Mouse (Mus musculus): ENCODE measurements around the gene Ank3. TPM values are rescaled to one million over a fixed set of nuclear protein-coding genes. Genes with fewer than 3 reads are reported as not detected.

Ank3 gene
- polyA plus RNA-seq, 1 experiment from 2014 or later = 30.6 TPM

GRCm38 (mm10) chr10:69726265-69726664 lies 327.7 kb downstream of the Ank3 start:
- ATAC-seq (replicated peaks; ENCODE audit: insufficient number of reproducible peaks, insufficient read depth, low FRiP score, low read depth) = no peak
- no peaks in the 10 kb centered on the region for H3K9me3 ChIP-seq (replicated peaks)
- 95% methylated on average over 2 of the region's 2 CpGs for WGBS
- no peaks in the 10 kb centered on the region for H3K27me3 ChIP-seq
- no peaks in the 10 kb centered on the region for H3K4me1 ChIP-seq (replicated peaks)
- H3K9ac ChIP-seq = no peak overlapping the region
- H3K4me3 ChIP-seq = no peak overlapping the region
- no peak overlapping the region for H3K27ac ChIP-seq
- no peak overlapping the region for H3K4me2 ChIP-seq
- H3K36me3 ChIP-seq = no peaks in the 10 kb centered on the region

- Histone ChIP-seq H3K36me3 (no peaks in the 10 kb centered on the region), H3K9me3 (replicated peaks) (no peaks in the 10 kb centered on the region), H3K4me3 (no peak overlapping the region), H3K9ac (no peak overlapping the region), H3K27ac (no peak overlapping the region), H3K27me3 (no peaks in the 10 kb centered on the region), H3K4me1 (replicated peaks) (peaks cover 1% of the 10 kb centered on the region; the same call in 1 of the 2 replicates), H3K4me2 (no peak overlapping the region)
- 79% methylated on average over 7 of the region's 7 CpGs for WGBS
- ATAC-seq (replicated peaks; ENCODE audit: insufficient number of reproducible peaks, insufficient read depth, low FRiP score, low read depth) = no peak
Measured at GRCm38 (mm10) chr10:69726806-69727205, 328.2 kb downstream of the Ank3 start.

DNA sequence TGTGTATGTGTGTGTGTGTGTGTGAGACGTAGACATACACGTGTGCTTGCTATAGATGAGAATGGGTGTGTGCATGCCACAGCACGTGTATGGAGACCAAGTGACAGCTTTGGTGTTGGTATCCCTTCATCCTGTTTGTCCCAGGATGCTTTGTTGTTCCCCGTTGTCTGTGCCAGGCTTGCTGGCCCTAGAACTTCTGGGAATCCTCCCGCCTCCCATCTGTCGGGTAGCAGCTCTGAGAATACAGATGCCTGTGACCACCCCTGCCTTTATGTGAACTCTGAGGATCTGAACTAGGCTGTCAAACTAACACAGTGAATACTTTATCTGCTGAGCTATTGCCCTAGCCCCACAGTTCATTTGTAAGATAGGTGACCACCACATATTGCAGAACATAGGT lies 330.3 kb downstream of the Ank3 start:
- no peak overlapping the region for H3K4me2 ChIP-seq
- no peak for ATAC-seq (replicated peaks; ENCODE audit: insufficient number of reproducible peaks, insufficient read depth, low FRiP score, low read depth)
- no peak overlapping the region for H3K9ac ChIP-seq
- H3K27ac ChIP-seq = no peak overlapping the region
- peaks cover 3% of the 10 kb centered on the region; the same call in 1 of the 2 replicates for H3K4me1 ChIP-seq (replicated peaks)
- WGBS = 73% methylated on average over 6 of the region's 6 CpGs
- no peaks in the 10 kb centered on the region for H3K9me3 ChIP-seq (replicated peaks)
- no peak overlapping the region for H3K4me3 ChIP-seq
- no peaks in the 10 kb centered on the region for H3K27me3 ChIP-seq
- no peaks in the 10 kb centered on the region for H3K36me3 ChIP-seq

DNA sequence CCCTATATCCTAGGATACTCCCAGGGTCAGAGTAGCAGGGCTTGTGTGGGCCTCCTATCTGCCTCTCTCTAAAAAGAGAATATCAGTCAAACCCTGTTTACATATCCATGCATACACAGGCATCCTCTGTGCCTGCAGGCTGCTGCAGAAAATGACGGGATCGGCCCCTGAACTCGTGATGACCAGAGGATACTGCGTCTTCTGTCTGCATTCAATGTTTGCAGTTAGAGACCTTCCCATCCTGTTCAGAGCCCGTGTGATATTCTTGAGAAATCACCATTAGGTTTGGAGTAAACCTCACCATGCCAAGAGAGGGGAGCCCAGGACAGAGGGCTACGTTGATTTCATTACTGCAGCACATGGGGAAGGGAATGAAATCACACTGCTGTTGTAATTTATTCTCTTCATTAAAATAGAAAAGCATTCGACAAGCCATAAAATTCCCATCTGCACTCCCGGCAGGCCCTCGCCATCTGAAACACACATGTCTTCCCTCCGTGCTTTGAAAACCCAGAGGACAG lies 331.8 kb downstream of the Ank3 start:
- H3K27me3 ChIP-seq = no peaks in the 10 kb centered on the region
- no peak overlapping the region for H3K4me3 ChIP-seq
- ATAC-seq (replicated peaks; ENCODE audit: insufficient number of reproducible peaks, insufficient read depth, low FRiP score, low read depth) = no peak
- no peak overlapping the region for H3K27ac ChIP-seq
- H3K9me3 ChIP-seq (replicated peaks) = no peaks in the 10 kb centered on the region
- H3K4me1 ChIP-seq (replicated peaks) = peaks cover 3% of the 10 kb centered on the region; the same call in 1 of the 2 replicates
- H3K4me2 ChIP-seq = no peak overlapping the region
- no peaks in the 10 kb centered on the region for H3K36me3 ChIP-seq
- H3K9ac ChIP-seq = no peak overlapping the region
- WGBS = 74% methylated on average over 10 of the region's 10 CpGs

DNA sequence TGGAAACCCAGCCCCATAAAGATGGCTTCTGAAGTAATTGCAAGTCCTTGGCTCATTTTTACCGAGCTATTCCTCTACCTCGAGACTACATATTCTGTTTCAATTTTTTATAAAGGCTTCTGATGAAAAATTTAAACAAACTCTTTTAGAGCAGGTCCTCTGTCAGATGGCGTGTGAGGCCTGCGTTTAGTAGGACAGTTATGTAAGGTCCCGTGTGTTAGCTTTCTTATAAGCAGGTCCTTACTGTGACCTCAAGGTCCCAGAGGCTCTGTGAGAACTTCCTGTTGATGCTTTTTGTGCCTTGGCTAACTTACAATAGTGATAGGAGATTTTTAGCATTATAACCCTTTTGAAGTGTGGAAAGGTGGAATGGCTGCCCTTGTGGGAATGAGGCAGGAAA lies 332.8 kb downstream of the Ank3 start:
- Histone ChIP-seq H3K4me3 (no peak overlapping the region), H3K27ac (no peak overlapping the region), H3K9ac (no peak overlapping the region), H3K9me3 (replicated peaks) (no peaks in the 10 kb centered on the region), H3K4me1 (replicated peaks) (peaks cover 3% of the 10 kb centered on the region; the same call in 1 of the 2 replicates), H3K36me3 (no peaks in the 10 kb centered on the region), H3K4me2 (no peak overlapping the region), H3K27me3 (no peaks in the 10 kb centered on the region)
- ATAC-seq (replicated peaks; ENCODE audit: insufficient number of reproducible peaks, insufficient read depth, low FRiP score, low read depth) = no peak
- 72% methylated on average over 5 of the region's 5 CpGs for WGBS

DNA sequence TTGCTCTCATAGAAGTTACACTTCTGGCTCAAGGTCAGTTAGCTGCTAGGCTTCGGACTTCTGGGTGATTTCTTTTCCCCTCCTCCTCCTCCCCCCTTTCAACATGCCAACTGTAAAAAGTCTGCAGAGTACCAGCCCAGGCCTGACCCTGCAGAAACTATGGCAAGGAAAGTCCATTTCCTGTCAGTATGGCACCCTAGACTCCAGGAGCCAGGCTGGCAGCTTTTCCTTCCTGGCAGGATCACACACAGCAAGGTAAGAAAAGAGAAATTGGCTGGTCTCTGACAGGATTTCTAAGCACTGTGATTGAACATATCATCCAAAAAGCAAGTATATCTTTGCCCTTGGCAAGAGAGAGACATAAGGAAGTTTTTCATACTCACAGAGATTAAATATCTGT lies 333.3 kb downstream of the Ank3 start:
- H3K4me3 ChIP-seq = no peak overlapping the region
- H3K4me2 ChIP-seq = no peak overlapping the region
- no peak overlapping the region for H3K9ac ChIP-seq
- H3K36me3 ChIP-seq = no peaks in the 10 kb centered on the region
- H3K27ac ChIP-seq = no peak overlapping the region
- no peaks in the 10 kb centered on the region for H3K27me3 ChIP-seq
- no peaks in the 10 kb centered on the region for H3K9me3 ChIP-seq (replicated peaks)
- peaks cover 3% of the 10 kb centered on the region; the same call in 1 of the 2 replicates for H3K4me1 ChIP-seq (replicated peaks)
- WGBS = 29% methylated on average over 1 of the region's 1 CpGs
- no peak for ATAC-seq (replicated peaks; ENCODE audit: insufficient number of reproducible peaks, insufficient read depth, low FRiP score, low read depth)

- no peak for ATAC-seq (replicated peaks; ENCODE audit: insufficient number of reproducible peaks, insufficient read depth, low FRiP score, low read depth)
- Histone ChIP-seq H3K9ac (no peak overlapping the region), H3K9me3 (replicated peaks) (no peaks in the 10 kb centered on the region), H3K27me3 (no peaks in the 10 kb centered on the region), H3K4me1 (replicated peaks) (peaks cover 3% of the 10 kb centered on the region; the same call in 1 of the 2 replicates), H3K27ac (no peak overlapping the region), H3K4me3 (no peak overlapping the region), H3K36me3 (no peaks in the 10 kb centered on the region), H3K4me2 (no peak overlapping the region)
- WGBS = 75% methylated on average over 7 of the region's 7 CpGs
Measured at GRCm38 (mm10) chr10:69736241-69736640, 337.7 kb downstream of the Ank3 start.

DNA sequence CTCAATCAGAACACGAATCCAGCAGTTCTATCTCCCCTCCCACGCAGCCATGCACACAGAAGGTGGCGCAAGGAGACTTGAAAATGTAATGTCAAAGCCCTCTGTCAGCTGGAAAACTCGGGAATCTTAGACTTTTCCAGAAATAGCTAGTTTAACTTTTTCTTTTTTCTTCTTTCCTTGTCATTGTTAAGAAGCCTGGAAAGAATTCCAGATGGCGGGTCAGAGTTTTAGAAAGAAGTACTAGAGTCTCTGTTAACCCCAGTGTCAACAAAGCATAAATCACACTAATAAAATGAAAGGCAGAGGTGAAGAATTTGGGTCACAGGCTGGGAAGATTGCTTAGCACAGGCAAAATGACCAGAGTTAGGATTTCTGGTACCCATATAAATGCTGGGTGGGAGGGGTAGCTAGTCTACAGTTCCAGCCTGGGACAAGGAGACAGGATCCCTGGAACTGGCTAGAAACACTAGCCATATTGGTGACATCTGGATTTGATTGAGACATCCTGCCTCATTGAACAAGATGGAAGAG lies 340.2 kb downstream of the Ank3 start:
- WGBS = 49% methylated on average over 5 of the region's 5 CpGs

DNA sequence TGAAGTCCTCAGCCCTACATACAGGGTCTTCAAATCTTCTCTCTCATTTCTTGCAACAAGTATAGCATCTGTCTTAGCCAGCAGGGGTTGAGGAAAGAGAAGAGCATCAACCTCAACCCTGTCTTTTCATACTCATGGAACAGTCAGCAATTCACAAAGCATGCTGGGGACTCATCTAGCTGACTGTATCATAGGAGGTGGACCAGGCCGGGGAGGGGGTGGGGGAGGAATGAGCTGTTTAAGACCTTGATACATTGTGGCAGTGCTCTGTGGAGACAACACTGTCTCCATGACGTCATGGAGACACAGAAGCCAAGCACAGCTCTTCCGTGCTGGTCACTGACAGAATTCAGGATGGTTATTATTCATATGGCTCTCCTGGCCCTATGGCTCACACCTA lies 344.0 kb downstream of the Ank3 start:
- Histone ChIP-seq H3K9ac (no peak overlapping the region), H3K36me3 (no peaks in the 10 kb centered on the region), H3K27ac (no peak overlapping the region), H3K4me1 (replicated peaks) (peaks cover 10% of the 10 kb centered on the region), H3K4me2 (no peak overlapping the region), H3K4me3 (no peak overlapping the region), H3K27me3 (no peaks in the 10 kb centered on the region), H3K9me3 (replicated peaks) (no peaks in the 10 kb centered on the region)
- WGBS = 59% methylated on average over 3 of the region's 3 CpGs
- no peak for ATAC-seq (replicated peaks; ENCODE audit: insufficient number of reproducible peaks, insufficient read depth, low FRiP score, low read depth)

More for the DNA sequence above, 340.2 kb downstream of the Ank3 start:
- H3K27ac ChIP-seq = no peak overlapping the region
- H3K4me1 ChIP-seq (replicated peaks) = no peaks in the 10 kb centered on the region
- H3K9ac ChIP-seq = no peak overlapping the region
- H3K36me3 ChIP-seq = no peaks in the 10 kb centered on the region
- H3K9me3 ChIP-seq (replicated peaks) = no peaks in the 10 kb centered on the region
- H3K4me2 ChIP-seq = no peak overlapping the region
- no peak for ATAC-seq (replicated peaks; ENCODE audit: insufficient number of reproducible peaks, insufficient read depth, low FRiP score, low read depth)
- H3K4me3 ChIP-seq = no peak overlapping the region
- no peaks in the 10 kb centered on the region for H3K27me3 ChIP-seq

GRCm38 (mm10) chr10:69744181-69744580 lies 345.6 kb downstream of the Ank3 start:
- Histone ChIP-seq H3K4me2 (no peak overlapping the region), H3K4me1 (replicated peaks) (peaks cover 10% of the 10 kb centered on the region), H3K36me3 (no peaks in the 10 kb centered on the region), H3K27me3 (no peaks in the 10 kb centered on the region), H3K27ac (no peak overlapping the region), H3K4me3 (no peak overlapping the region), H3K9me3 (replicated peaks) (no peaks in the 10 kb centered on the region), H3K9ac (no peak overlapping the region)
- no peak for ATAC-seq (replicated peaks; ENCODE audit: insufficient number of reproducible peaks, insufficient read depth, low FRiP score, low read depth)
- 60% methylated on average over 8 of the region's 8 CpGs for WGBS

- Histone ChIP-seq H3K9ac (no peak overlapping the region), H3K27ac (no peak overlapping the region), H3K4me3 (no peak overlapping the region), H3K27me3 (no peaks in the 10 kb centered on the region), H3K9me3 (replicated peaks) (no peaks in the 10 kb centered on the region), H3K36me3 (no peaks in the 10 kb centered on the region), H3K4me2 (no peak overlapping the region), H3K4me1 (replicated peaks) (peaks cover 10% of the 10 kb centered on the region)
- no peak for ATAC-seq (replicated peaks; ENCODE audit: insufficient number of reproducible peaks, insufficient read depth, low FRiP score, low read depth)
- WGBS = 74% methylated on average over 5 of the region's 5 CpGs
Measured at GRCm38 (mm10) chr10:69744871-69745270, 346.3 kb downstream of the Ank3 start.

GRCm38 (mm10) chr10:69746322-69746721 lies 347.7 kb downstream of the Ank3 start:
- ATAC-seq (replicated peaks; ENCODE audit: insufficient number of reproducible peaks, insufficient read depth, low FRiP score, low read depth) = no peak
- Histone ChIP-seq H3K4me3 (no peak overlapping the region), H3K36me3 (no peaks in the 10 kb centered on the region), H3K4me2 (no peak overlapping the region), H3K27me3 (no peaks in the 10 kb centered on the region), H3K9me3 (replicated peaks) (no peaks in the 10 kb centered on the region), H3K9ac (no peak overlapping the region), H3K4me1 (replicated peaks) (peaks cover 10% of the 10 kb centered on the region), H3K27ac (no peak overlapping the region)
- WGBS = 63% methylated on average over 8 of the region's 8 CpGs

Measured in heart, embryonic 15.5 days (tissue).